Mouse (Mus musculus) mouse trophoblast stem cell (cell line): Measurements from ENCODE around the gene Olfr1164.

Experiments used
- in situ Hi-C, 2 experiments: fragments of 300-500 bp; cut with MseI, MboI; formaldehyde crosslinking; loops; 2 replicates in 1 of 2; 3 replicates in 1 of 2; pipeline ENCODE4 v1.15.1; 2025

Gene Olfr1164

DNA sequence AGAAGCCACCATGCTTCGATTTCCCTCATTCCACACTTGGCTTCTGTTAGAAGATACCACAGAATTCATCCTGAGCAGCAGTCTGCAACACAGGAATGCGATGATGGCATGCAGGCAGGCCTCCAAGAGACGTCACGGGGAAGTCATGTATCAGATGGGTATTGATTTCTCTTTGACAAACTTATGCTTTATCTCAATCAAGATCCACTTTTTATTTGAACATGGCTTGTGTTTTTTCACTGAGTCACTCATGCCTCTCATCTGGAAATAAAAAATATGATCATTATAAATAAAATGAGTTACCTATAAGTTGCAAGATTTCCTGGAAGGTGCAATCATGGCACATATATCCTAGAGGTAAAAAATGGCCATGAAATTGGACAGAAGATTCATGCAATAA lies at the start of gene Olfr1164:
Gene Olfr1164, minus strand, starts transcription at position 101 of the 400 bp plus-strand sequence.
- in situ Hi-C loops = no loop called here

DNA sequence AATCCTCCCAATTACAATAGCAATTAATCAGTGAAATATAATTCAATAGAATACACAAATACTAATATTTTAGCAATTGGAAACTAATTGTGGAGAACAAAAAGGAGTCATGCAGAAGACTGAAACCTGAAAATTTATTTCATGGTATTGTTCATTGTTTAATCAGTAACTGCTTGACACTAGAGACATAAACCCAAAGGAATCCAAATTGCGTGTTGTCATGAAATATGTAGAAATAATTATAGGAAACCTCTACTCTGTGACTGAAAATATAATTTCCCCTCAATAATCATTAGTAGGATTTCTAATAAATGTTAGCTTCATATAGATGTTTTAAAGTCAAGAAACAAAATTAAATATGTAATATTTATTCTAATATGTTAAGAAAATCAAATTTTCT lies 34.4 kb upstream of the Olfr1164 start, which contains the start of gene Olfr1166:
Gene Olfr1166, minus strand, starts transcription at position 101 of the 400 bp plus-strand sequence.
- in situ Hi-C loops = no loop called here

GRCm38 (mm10) chr2:88071730-88072129 lies 22.0 kb downstream of the Olfr1164 start, which contains the start of gene Olfr1163:
Gene Olfr1163, minus strand, starts transcription at chr2:88071830.
- in situ Hi-C loops = no loop called here

DNA sequence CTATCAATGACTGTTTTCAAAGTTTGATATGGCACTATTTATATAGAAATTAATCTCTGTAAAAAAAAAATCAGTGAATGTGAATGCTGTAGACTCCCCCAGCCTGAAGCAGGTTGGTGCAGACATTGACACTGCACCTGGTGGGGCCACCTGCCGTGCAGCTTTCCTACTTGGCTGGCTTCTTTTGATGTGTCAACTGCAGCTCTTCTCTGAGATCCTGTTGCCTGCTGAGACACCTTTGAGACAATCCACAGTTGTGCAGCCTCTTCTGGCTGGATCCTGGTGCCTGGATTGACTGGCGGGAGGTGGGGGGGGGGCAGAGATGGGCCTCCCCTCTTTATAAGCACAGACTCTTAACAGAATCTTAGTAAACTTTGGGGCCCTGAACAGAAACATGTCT lies 30.2 kb downstream of the Olfr1164 start:
- in situ Hi-C loops = no loop called here

- in situ Hi-C loops = no loop called here
These were observed 42.7 kb downstream of the Olfr1164 start, which contains the start of gene Olfr1162 for GRCm38 (mm10) chr2:88051029-88051428. Gene Olfr1162, minus strand, starts transcription at chr2:88051129.
